Mouse (Mus musculus) CH12.LX (cell line): ENCODE measurements around the gene Slc35c2. TPM values are rescaled to one million over a fixed set of nuclear protein-coding genes. Genes with fewer than 3 reads are reported as not detected.

Experiments used
- DNase-seq: peaks from one replicate; pipeline ENCODE4 v3.0.0-alpha.2; 2013; ENCODE audit errors: extremely low read depth
- H3K27ac ChIP-seq: 2 replicates; pipeline ENCODE4 v1.5.1; 2012; ENCODE audit warnings: low read depth, mild to moderate bottlenecking, control low read depth, moderate library complexity; ENCODE audit not compliant: insufficient read depth
- H3K27me3 ChIP-seq: replicated peaks from 2 replicates; pipeline ENCODE3; 2012; ENCODE audit warnings: inconsistent platforms
- H3K36me3 ChIP-seq, 2 experiments: replicated peaks in 1 of 2; 2 replicates each; pipeline versions ENCODE3 to v1.6.1; 2012; ENCODE audit warnings: inconsistent platforms in 1 of 2, low read length in 1 of 2, mild to moderate bottlenecking in 1 of 2, mixed read lengths in 1 of 2, moderate library complexity in 1 of 2; ENCODE audit not compliant: control insufficient read depth in 1 of 2, insufficient read depth in 1 of 2
- H3K4me1 ChIP-seq, 2 experiments: 2 replicates each; pipeline ENCODE4 v1.6.1; 2012; ENCODE audit warnings: inconsistent platforms in 1 of 2, moderate library complexity in 1 of 2; ENCODE audit not compliant: insufficient read depth in 2 of 2, control insufficient read depth in 1 of 2
- H3K4me2 ChIP-seq: 2 replicates; pipeline ENCODE4 v1.6.1; 2012; ENCODE audit warnings: low read depth, mild to moderate bottlenecking, control low read depth; ENCODE audit not compliant: poor library complexity, insufficient read depth, severe bottlenecking
- H3K4me3 ChIP-seq, 3 experiments: fragments of 150-350 bp in 1 of 3; sonication (generic) in 1 of 3; replicated peaks in 1 of 3; 2 replicates each; pipeline versions ENCODE3 to v1.5.1; 2011 to 2012; ENCODE audit warnings: low read depth in 2 of 3, low read length in 2 of 3, mild to moderate bottlenecking in 2 of 3, moderate library complexity in 2 of 3, control low read depth in 1 of 3, improper control_type of control experiment in 1 of 3, inconsistent platforms in 1 of 3, mixed read lengths in 1 of 3; ENCODE audit not compliant: poor library complexity in 1 of 3
- H3K79me2 ChIP-seq: replicated peaks from 2 replicates; pipeline ENCODE4 v1.6.1; 2012; ENCODE audit warnings: mild to moderate bottlenecking, moderate library complexity; ENCODE audit not compliant: control insufficient read depth, poor library complexity, insufficient read depth, severe bottlenecking; ENCODE audit errors: extremely low read depth
- H3K9ac ChIP-seq: 2 replicates; pipeline ENCODE4 v1.6.1; 2012; ENCODE audit warnings: low read depth, mild to moderate bottlenecking, control low read depth, moderate library complexity; ENCODE audit not compliant: insufficient read depth
- H3K9me3 ChIP-seq: replicated peaks from 2 replicates; pipeline ENCODE3; 2012; ENCODE audit warnings: low read length, inconsistent platforms, mixed read lengths
- BHLHE40 ChIP-seq: IDR thresholded peaks from 2 replicates; pipeline ENCODE4 v1.6.1; 2011; ENCODE audit warnings: mild to moderate bottlenecking, low read depth, low read length, improper control_type of control experiment
- CHD1 ChIP-seq: IDR thresholded peaks from 2 replicates; pipeline ENCODE4 v1.6.1; 2012; ENCODE audit warnings: low read depth, low read length, improper control_type of control experiment, inconsistent platforms
- CHD2 ChIP-seq: IDR thresholded peaks from 2 replicates; pipeline ENCODE4 v1.6.1; 2011; ENCODE audit warnings: low read length, improper control_type of control experiment
- CTCF ChIP-seq, 2 experiments: IDR thresholded peaks in 1 of 2; conservative IDR thresholded peaks in 1 of 2; 2 replicates each; pipeline ENCODE4 v1.5.1; 2011 to 2012; ENCODE audit warnings: low read depth in 2 of 2, low read length in 2 of 2, improper control_type of control experiment in 1 of 2, inconsistent platforms in 1 of 2, mild to moderate bottlenecking in 1 of 2, moderate library complexity in 1 of 2
- ETS1 ChIP-seq: conservative IDR thresholded peaks from 2 replicates; pipeline ENCODE4 v1.6.1; 2012; ENCODE audit warnings: low read depth, mild to moderate bottlenecking, inconsistent platforms, low read length, improper control_type of control experiment, moderate library complexity
- GABPA ChIP-seq: IDR thresholded peaks from 2 replicates; pipeline ENCODE4 v1.6.1; 2012; ENCODE audit warnings: low read depth, low read length, improper control_type of control experiment, inconsistent platforms; ENCODE audit not compliant: insufficient replicate concordance
- JUN ChIP-seq: IDR thresholded peaks from 2 replicates; pipeline ENCODE4 v1.6.1; 2011; ENCODE audit warnings: low read depth, mild to moderate bottlenecking, low read length, improper control_type of control experiment, moderate library complexity; ENCODE audit not compliant: insufficient read depth
- MAZ ChIP-seq: IDR thresholded peaks from 2 replicates; pipeline ENCODE4 v1.6.1; 2012; ENCODE audit warnings: low read depth, mild to moderate bottlenecking, inconsistent platforms, low read length, improper control_type of control experiment, moderate library complexity
- MXI1 ChIP-seq: IDR thresholded peaks from 2 replicates; pipeline ENCODE4 v1.6.1; 2011; ENCODE audit warnings: mild to moderate bottlenecking, low read depth, low read length, improper control_type of control experiment
- POLR2A ChIP-seq: IDR thresholded peaks from 2 replicates; pipeline ENCODE4 v1.6.1; 2011; ENCODE audit warnings: low read depth, mild to moderate bottlenecking, improper control_type of control experiment, low read length
- POLR2AphosphoS2 ChIP-seq: IDR thresholded peaks from 2 replicates; pipeline ENCODE4 v1.6.1; 2011; ENCODE audit warnings: low read depth, low read length, improper control_type of control experiment
- RAD21 ChIP-seq: IDR thresholded peaks from 2 replicates; pipeline ENCODE4 v1.6.1; 2011; ENCODE audit warnings: low read depth, mild to moderate bottlenecking, low read length, improper control_type of control experiment, moderate library complexity
- RCOR1 ChIP-seq: conservative IDR thresholded peaks from 2 replicates; pipeline ENCODE4 v1.6.1; 2012; ENCODE audit warnings: low read depth, mild to moderate bottlenecking, inconsistent platforms, low read length, improper control_type of control experiment
- SMC3 ChIP-seq: IDR thresholded peaks from 2 replicates; pipeline ENCODE4 v1.6.1; 2011; ENCODE audit warnings: low read depth, low read length, improper control_type of control experiment
- TCF12 ChIP-seq: IDR thresholded peaks from 2 replicates; pipeline ENCODE4 v1.6.1; 2014; ENCODE audit warnings: low read depth, mild to moderate bottlenecking, inconsistent platforms, low read length, improper control_type of control experiment
- UBTF ChIP-seq: IDR thresholded peaks from 2 replicates; pipeline ENCODE4 v1.6.1; 2012; ENCODE audit warnings: low read depth, mild to moderate bottlenecking, inconsistent platforms, low read length, improper control_type of control experiment, moderate library complexity
- ZMIZ1 ChIP-seq: IDR thresholded peaks from 2 replicates; pipeline ENCODE4 v1.6.1; 2012; ENCODE audit warnings: low read depth, mild to moderate bottlenecking, inconsistent platforms, low read length, improper control_type of control experiment
- ZNF384 ChIP-seq: IDR thresholded peaks from 2 replicates; pipeline ENCODE4 v1.6.1; 2012; ENCODE audit warnings: low read depth, low read length, improper control_type of control experiment, inconsistent platforms
- dilution Hi-C: fragments of 300-500 bp; cut with MboI; formaldehyde crosslinking; loops from 2 replicates; pipeline ENCODE4 v1.14.3; 2020; ENCODE audit warnings: low sequenced_read_pairs; ENCODE audit not compliant: extremely low pct_unique_long_range_greater_than_20kb, extremely low pct_ligation_motif_present
- in situ Hi-C: fragments of 300-500 bp; cut with MboI; formaldehyde crosslinking; loops from 3 replicates; pipeline ENCODE4 v1.14.3; 2019; ENCODE audit warnings: low sequenced_read_pairs, low pct_ligation_motif_present, low pct_unique_long_range_greater_than_20kb, mixed read lengths
- polyA plus RNA-seq: library from polyadenylated mRNA; unstranded; fragments of >175 nt; gene quantifications from 2 replicates; pipeline ENCODE4 v1.2.1, GENCODE M21; 2012; ENCODE audit warnings: low read depth; ENCODE audit not compliant: insufficient read length
- total RNA-seq, 2 experiments: library from RNA; depleted of rRNA; stranded (reverse); fragments of 300-350 nt in 1 of 2; fragments of >200 nt in 1 of 2; gene quantifications; 2 replicates each; pipeline ENCODE4 v1.2.3; 2012 to 2014

Slc35c2 gene
- total and polyA plus RNA-seq, 3 experiments: 45.5 to 57.8 (median 55.3) TPM

GRCm38 (mm10) chr2:165318941-165319340, 31.3 kb upstream of the Slc35c2 start:
- Histone ChIP-seq H3K4me3 (no peak overlapping the region), H3K27ac (no peak overlapping the region)

GRCm38 (mm10) chr2:165317621-165318263, 30.1 kb upstream of the Slc35c2 start:
- no peak for TF ChIP-seq CTCF (conservative IDR thresholded peaks at IDR 0.05 in 1 of 2, IDR thresholded peaks at IDR 0.05 in 1 of 2; ENCODE audit: low read depth in 2 of 2, low read length in 2 of 2)
- no peak for TF ChIP-seq SMC3
- no peak for TF ChIP-seq BHLHE40
- TF ChIP-seq MAZ: no peak
- TF ChIP-seq CHD2: no peak
- no peak for TF ChIP-seq POLR2A
- no peak for TF ChIP-seq ZNF384
- no peak for TF ChIP-seq CHD1
- TF ChIP-seq TCF12: no peak
- TF ChIP-seq RCOR1: no peak
- Histone ChIP-seq H3K27me3 (no peaks in the 10 kb centered on the region), H3K4me1 (peaks cover 4 to 31% of the 10 kb centered on the region in 2 experiments), H3K4me2 (no peak overlapping the region), H3K27ac (no peak overlapping the region), H3K79me2 (no peaks in the 10 kb centered on the region), H3K9me3 (no peaks in the 10 kb centered on the region), H3K9ac (no peak overlapping the region), H3K4me3 (no peak overlapping the region), H3K36me3 (peaks cover 33 to 60% of the 10 kb centered on the region in 2 experiments)
- no peak for DNase-seq
- dilution Hi-C loops: no loop called here
- in situ Hi-C loops: no loop called here

More at GRCm38 (mm10) chr2:165318941-165319340, 31.3 kb upstream of the Slc35c2 start:
- dilution Hi-C loops: no loop called here
- DNase-seq: no peak
- peaks cover 4 to 31% of the 10 kb centered on the region in 2 experiments for H3K4me1 ChIP-seq
- no peaks in the 10 kb centered on the region for H3K79me2 ChIP-seq
- H3K36me3 ChIP-seq: peaks cover 26 to 55% of the 10 kb centered on the region in 2 experiments
- TF ChIP-seq ETS1 (no peak), GABPA (no peak), POLR2A (no peak), ZNF384 (no peak), JUN (no peak), MXI1 (no peak), POLR2AphosphoS2 (no peak), RAD21 (no peak), SMC3 (no peak), UBTF (no peak), ZMIZ1 (no peak)
- in situ Hi-C loops: no loop called here
- no peak overlapping the region for H3K4me2 ChIP-seq
- H3K9ac ChIP-seq: no peak overlapping the region
- no peaks in the 10 kb centered on the region for H3K9me3 ChIP-seq
- H3K27me3 ChIP-seq: no peaks in the 10 kb centered on the region
